22 mouse cellular contexts compared by ENCODE assay signal in the genomic region with DNA sequence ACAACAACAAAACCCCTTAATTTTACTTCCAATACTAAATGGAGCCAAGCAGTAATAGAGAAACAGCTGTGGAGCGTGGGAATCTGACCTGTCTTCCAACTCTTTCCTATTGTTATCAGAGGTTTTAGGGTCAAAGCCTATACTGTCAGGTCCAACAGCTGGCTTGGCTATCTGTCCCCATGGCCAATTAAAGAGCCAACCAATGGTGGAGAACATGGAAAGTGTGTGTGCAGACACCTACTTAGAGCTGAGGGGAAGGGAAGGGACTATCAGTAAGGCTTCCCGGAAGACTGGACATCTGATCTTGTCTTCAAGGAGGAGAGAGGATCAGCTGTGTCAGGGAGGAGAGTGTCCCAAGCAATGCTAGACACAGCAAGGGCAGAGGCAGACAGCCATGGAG. TPM values are rescaled to one million over a fixed set of nuclear protein-coding genes. Genes with fewer than 3 reads are reported as not detected.
"Had no signal": no experiment of that assay in that cellular context is flagged by ENCODE, and none has a peak within 500 bp of the region (broad histone marks: within the 10 kb centered on the region; RNA-seq: fewer than 3 reads in every experiment).

No protein-coding gene starts in this region.

- DNase-seq: left cerebral cortex, postnatal 4 days; liver; liver, embryonic 13.5 days; liver, postnatal 0 days; lung, adult 18-20 months; lung, adult 2 months; lung, embryonic 14.5 days; lung, postnatal 10 days; lung, postnatal 14 days; lung, postnatal 36 days; lung, postnatal 4 days; midbrain, embryonic 14.5 days had no signal

RNA-seq across cellular contexts. Expression of gene Sbpl, which starts 6.0 kb away (rescaled TPM):
- total RNA-seq: left cerebral cortex, postnatal 10 days; left cerebral cortex, postnatal 14 days; left cerebral cortex, postnatal 25 days; left cerebral cortex, postnatal 36 days; left cerebral cortex, postnatal 4 days; liver, adult 2 months; megakaryocyte progenitor cell, adult 5-6 weeks; megakaryocyte, adult 5-6 weeks; megakaryocyte-erythroid progenitor cell, adult 5-6 weeks; midbrain, postnatal 0 days; monocyte, adult 5-6 weeks had no signal

RNA-seq across cellular contexts. Expression of gene Sbp, which starts 7.6 kb away (rescaled TPM):
- total RNA-seq: left cerebral cortex, postnatal 10 days; left cerebral cortex, postnatal 14 days; left cerebral cortex, postnatal 25 days; left cerebral cortex, postnatal 36 days; left cerebral cortex, postnatal 4 days; liver, adult 2 months; megakaryocyte progenitor cell, adult 5-6 weeks; megakaryocyte, adult 5-6 weeks; megakaryocyte-erythroid progenitor cell, adult 5-6 weeks; midbrain, postnatal 0 days; monocyte, adult 5-6 weeks had no signal

RNA-seq across cellular contexts. Expression of gene Dcpp3, which starts 31.8 kb away (rescaled TPM):
- total RNA-seq: left cerebral cortex, postnatal 10 days; left cerebral cortex, postnatal 14 days; left cerebral cortex, postnatal 25 days; left cerebral cortex, postnatal 36 days; left cerebral cortex, postnatal 4 days; liver, adult 2 months; megakaryocyte progenitor cell, adult 5-6 weeks; megakaryocyte, adult 5-6 weeks; megakaryocyte-erythroid progenitor cell, adult 5-6 weeks; midbrain, postnatal 0 days; monocyte, adult 5-6 weeks had no signal

RNA-seq across cellular contexts. Expression of gene Prss22, which starts 48.8 kb away (rescaled TPM):
- total RNA-seq: left cerebral cortex, postnatal 4 days; liver, adult 2 months; megakaryocyte progenitor cell, adult 5-6 weeks; megakaryocyte, adult 5-6 weeks; megakaryocyte-erythroid progenitor cell, adult 5-6 weeks; midbrain, postnatal 0 days; monocyte, adult 5-6 weeks had no signal
